Mouse (Mus musculus): ENCODE data around the gene Ogg1.
A peak's percentile ranks its signal among the peaks of the same experiment; 100 is the strongest.
"Not testable (repeated sequence)": the region's sequence is repeated elsewhere in the genome, so short reads cannot be mapped to it uniquely, and the experiment has no call there.

Ogg1 gene

DNA sequence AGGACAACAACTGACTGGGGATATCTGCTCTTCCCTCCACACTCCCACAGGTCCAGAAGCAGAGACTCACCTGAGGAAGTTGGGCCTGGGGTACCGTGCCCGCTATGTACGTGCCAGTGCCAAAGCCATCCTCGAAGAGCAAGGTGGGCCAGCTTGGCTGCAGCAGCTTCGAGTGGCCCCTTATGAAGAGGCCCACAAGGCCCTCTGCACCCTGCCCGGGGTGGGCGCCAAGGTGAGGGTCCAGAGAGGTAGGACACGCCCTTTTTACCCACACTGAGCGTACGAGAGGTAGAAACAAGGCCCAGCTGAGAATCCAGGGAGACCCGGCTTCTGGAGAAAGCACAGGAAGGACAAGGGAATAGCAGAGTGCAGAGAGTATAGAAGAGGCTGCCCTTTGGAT, 4.9 kb downstream of the Ogg1 start:
- no peak for DNase-seq (ENCODE audit: low spot score in 2 of 2)

DNA sequence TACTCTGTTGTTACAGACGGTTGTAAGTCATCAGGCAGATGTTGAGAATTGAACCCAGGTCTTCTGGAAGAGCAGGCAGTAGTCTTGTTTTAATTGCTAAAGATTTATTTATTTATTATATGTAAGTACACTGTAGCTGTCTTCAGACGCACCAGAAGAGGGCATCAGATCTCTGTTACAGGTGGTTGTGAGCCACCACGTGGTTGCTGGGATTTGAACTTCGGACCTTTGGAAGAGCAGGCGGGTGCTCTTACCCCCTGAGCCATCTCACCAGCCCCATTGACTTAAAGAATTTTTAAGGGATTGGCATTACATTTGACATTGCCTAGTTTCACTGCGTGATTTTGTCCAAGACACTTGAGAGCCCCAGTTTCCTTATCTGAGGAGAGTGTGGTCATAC, 6.0 kb downstream of the Ogg1 start:
- DNase-seq (ENCODE audit: low spot score in 2 of 2), result not testable (repeated sequence)

DNA sequence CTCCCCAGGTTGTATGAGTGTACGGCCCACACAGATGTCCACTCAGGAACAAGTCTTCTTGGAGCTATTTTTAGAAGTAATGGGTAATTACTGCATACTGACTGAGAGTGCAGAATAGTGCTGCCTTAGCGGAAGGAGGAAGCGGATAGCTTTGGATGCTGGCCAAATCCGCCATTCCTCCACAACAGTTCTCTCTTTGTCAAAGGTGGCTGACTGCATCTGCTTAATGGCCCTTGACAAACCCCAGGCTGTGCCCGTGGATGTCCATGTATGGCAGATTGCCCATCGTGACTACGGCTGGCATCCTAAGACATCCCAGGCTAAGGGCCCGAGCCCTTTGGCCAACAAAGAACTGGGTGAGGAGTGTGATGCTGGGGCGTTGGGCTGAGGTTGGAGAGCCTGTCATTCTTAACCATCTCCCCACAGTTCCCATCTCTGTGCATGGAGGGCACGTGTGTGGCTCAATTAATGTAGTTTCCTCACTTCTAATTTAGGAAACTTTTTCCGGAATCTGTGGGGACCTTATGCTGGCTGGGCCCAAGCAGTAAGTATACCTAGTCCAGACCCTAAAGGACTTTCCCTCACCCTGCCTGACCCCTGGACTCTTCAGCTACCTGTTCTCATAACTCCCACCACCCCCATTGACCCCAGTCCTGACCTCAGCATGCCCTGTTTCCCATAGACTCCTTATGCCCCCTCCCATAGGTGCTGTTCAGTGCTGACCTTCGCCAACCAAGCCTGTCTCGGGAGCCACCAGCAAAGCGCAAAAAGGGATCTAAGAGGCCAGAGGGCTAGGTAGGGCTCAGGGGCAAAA, 6.6 kb downstream of the Ogg1 start:
- DNase-seq (ENCODE audit: low spot score in 2 of 2), result peak; percentile 53 to 65

DNA sequence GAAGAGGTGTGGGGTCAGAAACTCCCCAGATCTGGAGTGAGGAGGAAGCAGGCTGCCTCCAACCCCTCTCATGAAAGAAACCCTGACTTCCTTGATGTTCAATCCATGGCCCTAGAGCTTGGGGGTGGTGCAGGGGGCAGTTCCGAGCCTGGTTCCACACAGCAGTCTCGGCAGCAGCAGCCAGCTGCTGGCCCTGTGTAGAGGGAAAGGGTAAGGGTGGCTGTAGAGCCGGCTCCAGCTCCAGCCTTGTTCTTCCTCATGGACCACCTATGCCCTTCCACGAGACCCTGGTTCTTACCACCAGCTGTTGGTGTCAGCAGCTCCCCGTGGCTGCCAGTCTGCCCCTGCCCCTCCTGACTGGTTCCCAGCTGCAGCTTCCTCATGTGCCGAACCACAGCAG, 7.4 kb downstream of the Ogg1 start:
- no peak for DNase-seq (ENCODE audit: low spot score in 2 of 2)

DNA sequence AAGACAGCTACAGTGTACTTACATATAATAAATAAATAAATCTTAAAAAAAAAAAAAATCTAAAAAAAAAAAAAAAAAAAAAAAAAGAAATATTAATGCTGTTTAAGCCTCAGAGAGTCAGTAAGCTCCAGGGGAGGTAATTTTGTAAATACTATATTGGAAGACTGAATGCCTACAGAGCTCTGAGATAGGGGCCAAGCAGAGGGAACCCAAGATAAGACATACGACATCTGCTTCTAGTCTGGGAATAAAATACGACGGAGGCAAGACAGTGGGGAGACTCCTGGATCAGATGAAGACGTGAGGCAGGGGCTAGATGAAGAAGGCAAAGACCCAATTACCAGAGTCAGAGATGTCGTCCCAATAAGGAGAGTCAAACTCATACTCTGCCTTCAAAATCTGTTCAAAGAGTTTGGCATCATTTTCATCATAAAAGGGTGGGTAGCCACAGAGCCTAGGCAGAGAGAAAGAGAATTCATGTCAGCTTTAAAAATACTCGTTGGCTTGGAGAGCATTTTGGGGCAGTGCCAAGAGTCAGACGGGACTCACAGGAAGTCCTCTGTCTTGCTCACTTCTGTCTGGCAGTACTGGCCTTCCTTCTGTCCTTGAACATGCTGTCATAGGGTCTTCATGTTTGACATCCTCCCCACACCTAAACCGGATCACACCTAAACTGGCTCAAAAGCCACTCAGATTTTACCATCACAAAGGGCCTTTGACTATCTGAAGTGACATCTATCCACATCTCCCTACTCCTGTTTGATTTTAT, 10.3 kb downstream of the Ogg1 start:
- DNase-seq (ENCODE audit: low spot score in 2 of 2), result no peak

DNA sequence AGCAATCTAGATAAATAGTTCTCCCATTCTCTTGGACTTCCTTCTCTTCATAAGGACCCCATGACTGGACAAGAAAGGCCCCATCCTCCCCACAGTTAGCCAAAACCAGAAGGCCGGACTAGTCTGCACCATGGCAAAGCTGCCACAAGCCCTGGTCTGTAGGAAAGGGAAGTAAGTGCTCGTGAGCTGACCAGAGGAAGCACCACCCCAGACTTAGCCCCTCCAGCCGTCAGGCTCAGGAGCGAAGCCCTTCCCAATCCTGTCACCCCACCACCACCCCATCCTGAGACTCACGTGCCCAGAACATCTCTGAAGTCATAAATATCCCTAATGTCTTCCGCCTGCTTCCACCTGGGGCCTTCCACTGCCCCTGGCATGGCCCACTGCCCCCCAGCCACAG, 14.8 kb downstream of the Ogg1 start:
- no peak for DNase-seq (ENCODE audit: low spot score in 2 of 2)

DNA sequence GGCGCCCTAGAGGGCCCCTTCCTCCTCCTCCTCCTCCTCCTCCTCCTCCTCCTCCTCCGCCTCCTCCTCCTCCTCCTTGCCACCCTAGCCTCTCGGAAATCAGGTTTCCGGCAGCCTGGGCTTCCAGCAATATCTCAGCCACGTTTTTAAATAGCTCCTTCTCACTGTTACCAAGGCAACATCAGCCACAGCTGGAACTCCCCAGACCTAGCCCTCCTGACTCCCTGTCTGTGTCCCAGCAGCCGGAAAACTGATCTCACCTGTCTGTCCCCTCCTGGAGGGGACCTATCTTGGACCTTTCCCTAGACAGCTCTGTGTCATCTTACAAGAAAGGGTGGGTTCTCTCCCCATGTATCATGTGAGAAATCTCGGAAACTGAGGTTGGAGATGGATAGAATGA, 15.5 kb downstream of the Ogg1 start:
- DNase-seq (ENCODE audit: low spot score in 2 of 2), result no peak

DNA sequence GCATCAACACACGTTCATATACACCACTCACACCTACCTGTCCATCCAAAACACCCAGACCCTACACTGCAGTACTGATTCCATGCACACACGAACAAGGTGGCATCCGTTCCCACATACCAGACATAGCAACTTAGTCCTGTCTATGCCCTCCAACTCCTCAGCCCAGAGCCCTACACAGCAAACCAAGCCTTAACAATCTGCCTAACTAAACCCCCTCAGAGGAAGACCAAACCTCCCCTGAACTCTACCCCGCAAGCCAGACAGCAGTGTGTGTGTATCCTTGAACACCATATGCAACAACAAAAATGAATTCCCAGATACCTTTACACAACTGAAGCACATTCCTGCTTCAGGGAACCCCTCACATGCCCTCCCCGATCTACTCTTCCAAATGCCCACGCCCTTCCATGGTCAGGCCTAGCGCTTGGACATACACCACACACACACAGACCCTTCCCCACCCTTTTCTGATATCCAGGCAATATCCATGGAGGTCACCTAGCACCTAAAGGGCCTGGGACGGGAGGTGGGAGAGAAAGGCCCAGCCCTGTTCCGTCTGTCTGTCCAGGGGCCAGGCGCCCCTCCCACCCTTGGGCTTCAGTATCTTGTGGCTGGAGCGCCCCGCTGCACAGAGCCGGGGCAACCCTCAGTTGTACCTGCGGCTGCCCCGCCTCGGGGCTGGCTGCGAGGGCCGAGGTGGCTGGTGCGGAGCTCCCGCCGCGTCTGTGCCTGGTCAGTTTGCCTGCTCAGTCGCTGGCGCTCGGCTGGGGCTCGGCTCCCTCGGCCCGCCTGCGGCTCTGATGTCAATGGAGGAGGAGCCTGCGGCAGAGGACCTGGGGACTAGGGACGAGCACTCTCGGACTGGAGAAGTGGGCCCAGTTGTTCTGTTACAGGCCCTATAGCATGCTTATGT, 16.7 kb downstream of the Ogg1 start, which contains the start of gene Camk1:
Gene Camk1 (minus strand): TSS at position 808 of the 916 bp plus-strand sequence.
- peak; percentile 66 to 68 for DNase-seq (ENCODE audit: low spot score in 2 of 2)

DNA sequence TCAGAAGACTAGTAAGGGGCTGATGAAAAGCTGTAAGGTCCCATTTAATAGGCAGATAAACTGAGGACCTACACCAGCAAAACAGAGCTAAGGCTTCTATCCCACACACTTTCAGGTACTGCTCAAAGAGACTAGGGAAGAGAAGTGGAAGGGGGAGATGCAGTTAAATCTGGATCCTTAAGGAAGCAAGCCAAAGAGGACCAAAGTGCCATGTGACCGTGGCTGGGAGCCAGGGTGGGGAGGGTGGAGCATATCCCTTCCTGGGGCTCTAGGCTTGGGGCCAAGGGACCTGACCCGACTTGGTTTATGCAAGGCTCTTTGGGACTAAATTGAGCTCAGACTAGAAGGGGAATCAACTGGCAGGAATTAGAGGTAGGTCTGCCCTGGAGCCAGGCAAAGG, 17.5 kb downstream of the Ogg1 start:
- no peak for DNase-seq (ENCODE audit: low spot score in 2 of 2)

DNA sequence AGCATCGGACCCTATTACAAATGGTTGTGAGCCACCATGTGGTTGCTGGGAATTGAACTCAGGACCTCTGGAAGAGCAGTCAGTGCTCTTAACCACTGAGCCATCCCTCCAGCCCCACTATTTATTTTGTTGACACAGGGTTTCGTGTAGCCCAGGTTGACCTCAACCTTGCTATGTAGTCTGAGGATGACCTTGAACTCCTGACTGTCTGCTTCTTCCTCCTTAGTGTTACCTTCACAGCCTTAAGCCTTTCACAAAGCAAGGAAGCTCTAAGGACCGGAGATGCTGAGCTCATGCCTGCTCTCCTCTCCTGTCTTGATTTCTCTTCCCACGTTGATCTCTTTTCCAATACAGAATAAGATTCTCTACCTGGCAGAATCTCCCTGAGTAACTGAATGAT, 20.1 kb downstream of the Ogg1 start:
- DNase-seq (ENCODE audit: low spot score in 2 of 2), result no peak

DNA sequence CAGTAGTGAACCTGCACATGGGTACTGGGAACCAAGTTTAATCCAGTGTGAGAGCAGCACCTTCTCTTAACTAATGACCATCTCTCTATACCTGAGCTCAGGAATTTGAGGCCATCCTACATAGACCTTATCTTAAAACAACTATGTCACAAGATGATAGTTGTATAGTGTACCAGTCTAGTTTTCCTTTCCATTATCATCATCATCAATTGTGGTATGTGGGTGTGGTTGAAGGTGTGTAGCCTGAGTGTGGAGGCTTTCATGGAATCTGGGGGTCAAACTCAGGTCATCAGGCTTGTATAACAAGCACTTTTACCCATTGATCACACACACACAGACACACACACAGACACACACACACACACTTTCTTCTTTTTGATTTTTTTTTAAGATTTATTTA, 23.8 kb downstream of the Ogg1 start:
- no peak for DNase-seq (ENCODE audit: low spot score in 2 of 2)

DNA sequence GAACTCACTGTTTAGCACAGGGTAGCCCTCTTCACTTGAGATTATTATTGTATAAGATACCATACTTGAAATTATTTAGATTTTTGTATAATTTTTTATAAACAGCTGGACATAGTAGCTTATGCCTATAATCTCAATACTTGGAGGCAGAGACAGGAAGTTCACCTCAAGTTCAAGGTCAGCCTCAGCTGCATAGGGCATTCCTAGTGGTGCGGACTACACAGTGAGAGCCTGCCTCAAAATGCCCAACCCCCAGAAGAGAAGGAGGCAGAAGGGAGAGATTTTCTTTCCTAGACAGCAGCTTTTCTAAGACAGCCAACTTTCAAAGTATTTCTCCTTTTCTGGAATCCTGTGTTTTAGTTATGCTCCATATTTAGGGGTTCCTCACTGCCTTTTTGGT, 24.4 kb downstream of the Ogg1 start:
- DNase-seq (ENCODE audit: low spot score in 2 of 2), result no peak

DNA sequence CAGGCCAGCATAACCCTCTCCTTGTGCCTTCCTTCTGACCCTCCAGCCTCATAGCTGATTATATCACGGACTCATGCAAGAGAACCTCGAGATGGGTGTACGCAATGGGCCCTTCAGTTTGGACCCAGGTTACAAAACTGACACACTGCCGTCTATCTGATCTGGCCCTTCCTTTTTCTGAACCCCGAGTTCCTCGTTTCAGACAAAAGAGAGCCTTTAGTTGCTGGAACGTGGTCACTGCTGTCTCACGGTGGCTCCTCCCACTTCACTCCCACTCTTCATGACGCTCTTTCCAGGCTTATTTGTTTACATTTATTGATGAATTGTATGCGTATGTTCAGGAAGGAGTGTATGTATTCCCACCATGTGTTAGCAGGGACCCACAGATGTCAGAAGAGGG, 24.9 kb downstream of the Ogg1 start:
- no peak for DNase-seq (ENCODE audit: low spot score in 2 of 2)

DNA sequence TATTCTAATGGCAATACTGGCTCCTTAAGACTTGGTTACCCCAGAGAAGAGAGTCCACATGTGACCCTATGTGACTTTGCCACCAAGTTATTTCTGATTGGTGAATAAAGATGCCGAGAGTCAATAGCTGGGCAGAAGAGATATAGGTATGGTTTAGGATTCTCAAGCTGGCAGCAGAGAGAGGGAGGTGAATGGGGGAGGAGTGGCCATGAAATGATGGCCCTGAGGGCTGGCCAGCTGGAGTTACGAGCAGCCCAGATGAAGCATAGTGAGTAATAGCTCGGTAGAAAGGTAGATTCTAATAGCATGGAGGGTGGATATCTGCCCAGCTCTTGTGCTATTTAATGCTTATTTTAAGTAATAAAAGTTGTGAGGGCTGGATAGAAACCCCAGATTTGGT, 26.0 kb downstream of the Ogg1 start:
- DNase-seq (ENCODE audit: low spot score in 2 of 2), result no peak

DNA sequence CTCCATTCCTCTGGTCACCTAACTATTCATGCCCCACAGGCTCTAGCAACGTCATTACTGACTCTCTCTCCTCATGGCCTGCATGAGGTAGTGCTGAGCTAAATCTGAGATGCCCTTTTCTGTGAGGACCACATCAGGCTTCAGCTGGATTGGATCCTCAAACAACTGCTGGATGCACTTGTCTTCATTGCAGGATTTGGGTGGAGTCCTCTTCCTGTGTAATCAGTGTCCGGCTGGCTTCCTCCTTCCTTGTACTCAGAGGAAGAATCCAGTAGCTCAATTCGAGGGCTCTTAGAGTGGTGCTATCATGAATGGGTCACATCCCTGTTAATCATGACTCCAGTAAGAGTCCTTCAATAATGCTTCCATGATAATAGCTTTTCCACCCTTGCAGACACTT, 26.9 kb downstream of the Ogg1 start:
- no peak for DNase-seq (ENCODE audit: low spot score in 2 of 2)

DNA sequence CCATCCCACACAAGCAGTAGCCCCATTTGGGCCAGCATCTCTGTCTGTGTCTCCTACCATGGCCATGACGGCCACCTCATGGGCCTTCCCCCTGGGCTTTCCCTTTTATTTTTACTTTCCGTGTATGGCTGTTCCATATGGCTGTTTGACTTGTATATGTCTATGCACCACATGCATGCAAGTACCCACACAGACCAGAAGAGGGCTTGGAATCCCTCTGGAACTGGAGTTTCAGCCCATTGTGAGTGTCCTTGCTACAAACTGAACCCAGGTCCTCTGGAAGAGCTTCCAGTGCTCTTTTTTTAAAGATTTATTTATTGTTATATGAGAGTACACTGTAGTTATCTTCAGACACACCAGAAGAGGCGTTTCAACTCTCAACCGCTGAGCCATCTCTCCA, 34.7 kb downstream of the Ogg1 start:
- no peak for DNase-seq (ENCODE audit: low spot score in 2 of 2)

DNA sequence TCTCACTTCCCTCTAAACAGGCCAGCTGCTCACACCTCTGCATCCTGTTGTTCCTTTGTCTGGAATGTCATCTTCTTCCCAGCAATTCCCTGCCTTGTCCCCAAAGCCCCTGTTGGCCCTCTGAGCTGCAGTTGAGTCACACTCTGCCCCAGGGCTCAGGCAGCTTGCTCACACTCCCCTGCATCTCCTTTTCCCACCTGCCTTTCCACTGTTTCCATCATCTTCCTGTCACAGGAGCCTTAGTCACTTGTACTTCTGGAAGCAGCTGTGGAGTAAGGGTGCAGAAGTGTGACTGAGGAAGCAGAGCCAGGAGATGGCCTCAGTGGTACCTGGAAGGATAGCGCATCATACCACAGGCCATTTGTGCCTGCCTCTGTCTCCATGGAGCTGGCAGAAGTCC, 35.5 kb downstream of the Ogg1 start:
- DNase-seq (ENCODE audit: low spot score in 2 of 2), result no peak

DNA sequence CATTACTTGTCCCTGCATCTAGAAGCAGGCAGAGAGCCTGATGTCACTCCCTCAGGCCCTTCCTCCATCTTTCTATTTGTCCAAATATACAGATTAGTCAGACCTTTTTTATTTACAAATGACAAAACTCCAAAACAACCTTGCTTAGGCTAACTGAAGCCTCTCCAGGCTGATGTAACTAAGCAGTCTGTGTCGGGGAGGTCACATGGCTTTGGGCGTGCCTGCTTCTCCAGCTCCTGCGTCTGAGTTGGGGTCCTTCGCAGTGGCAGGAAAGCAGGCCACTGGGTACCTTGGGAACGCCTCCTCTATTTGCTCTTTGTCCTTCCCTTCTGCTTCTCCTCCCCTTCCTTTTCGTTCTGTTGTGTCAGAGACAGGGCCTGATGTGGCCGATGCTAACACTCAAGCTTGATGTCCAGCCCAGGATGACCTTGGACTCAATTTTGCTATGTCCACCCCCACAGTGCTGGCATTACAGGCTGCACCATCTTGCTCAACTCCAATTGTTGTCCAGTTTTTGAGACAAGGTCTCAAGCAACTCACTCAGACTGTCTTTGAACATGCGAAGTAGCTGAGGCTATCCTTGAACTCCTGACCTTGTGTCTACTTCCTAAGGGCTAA, 37.9 kb downstream of the Ogg1 start:
- DNase-seq (ENCODE audit: low spot score in 2 of 2), result no peak

DNA sequence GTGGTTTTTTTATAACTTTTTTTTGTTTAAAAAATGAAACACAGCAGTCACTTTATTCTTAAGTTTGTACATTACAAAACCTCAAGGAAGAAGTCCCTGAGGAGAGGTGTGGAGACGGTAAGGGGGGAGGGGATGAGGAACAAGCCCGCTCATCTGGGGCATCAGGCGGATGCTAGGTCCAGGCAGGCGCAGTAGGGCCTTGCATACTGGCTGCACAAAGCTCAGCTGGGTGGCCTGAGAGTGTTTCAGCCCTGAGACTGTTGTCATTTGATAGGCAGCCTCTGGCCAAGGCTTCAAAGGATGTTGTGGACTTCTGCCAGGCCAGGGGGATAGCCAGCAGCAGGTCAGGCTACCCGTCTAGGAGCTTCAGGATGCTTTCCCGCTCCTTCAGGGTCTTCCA, 39.9 kb downstream of the Ogg1 start:
- DNase-seq (ENCODE audit: low spot score in 2 of 2), result no peak

DNA sequence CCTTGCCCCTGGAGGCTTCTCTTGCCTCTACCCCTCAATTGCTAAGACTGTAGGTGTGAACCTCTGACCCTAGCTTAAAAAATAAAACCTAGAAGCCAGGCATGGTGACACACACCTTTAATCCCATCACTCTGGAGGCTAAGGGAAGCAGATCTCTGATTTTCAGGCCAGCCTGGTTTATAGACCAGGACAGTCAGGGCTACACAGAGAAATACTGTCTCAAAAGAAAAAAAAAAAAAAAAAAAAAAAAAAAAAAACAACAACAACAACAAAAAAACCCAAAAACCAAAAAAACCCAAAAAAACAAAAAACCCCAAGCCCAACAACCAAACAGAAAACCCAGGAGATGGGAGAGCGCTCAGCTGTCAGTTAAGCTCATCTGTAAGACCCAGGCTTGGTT, 40.8 kb downstream of the Ogg1 start:
- no peak for DNase-seq (ENCODE audit: low spot score in 2 of 2)

DNA sequence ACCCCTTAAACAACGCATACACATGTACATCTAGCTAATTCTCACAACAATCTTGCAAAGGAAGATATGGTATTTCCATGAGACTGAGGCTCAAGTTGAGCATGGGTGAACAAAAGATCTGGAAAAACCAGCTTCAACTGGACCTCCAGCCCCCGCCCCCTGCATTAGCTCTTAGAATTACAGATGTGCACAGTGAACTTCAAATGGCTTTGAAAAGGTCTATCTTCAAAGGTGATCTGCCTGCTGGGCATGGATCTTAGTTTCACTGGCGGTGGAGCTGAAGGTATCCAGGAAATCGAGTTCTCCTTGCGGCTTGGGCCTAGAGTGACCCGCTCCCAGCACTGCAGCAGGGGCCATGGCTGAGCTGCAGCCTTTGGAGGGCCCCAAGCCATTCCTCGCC, 41.4 kb downstream of the Ogg1 start:
- no peak for DNase-seq (ENCODE audit: low spot score in 2 of 2)

DNA sequence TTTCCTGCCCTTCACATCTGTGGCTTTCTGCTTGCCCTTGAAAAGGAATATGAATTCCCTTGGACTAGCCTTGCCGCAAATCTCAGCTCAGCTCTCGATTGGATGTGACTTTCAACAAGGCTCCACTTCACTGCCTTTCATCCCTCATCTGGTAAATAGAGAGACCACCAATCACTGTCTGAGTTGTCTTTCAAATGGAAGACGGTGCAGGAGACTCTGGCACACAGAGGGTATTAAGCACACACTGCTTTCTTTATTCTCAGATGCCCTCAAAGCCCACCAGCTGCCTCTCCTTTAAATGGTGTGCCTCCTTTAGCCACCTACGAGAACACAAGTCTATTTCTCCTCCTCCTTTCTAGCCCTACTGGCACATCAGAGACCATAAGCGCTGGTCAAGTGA, 41.8 kb downstream of the Ogg1 start:
- no peak for DNase-seq (ENCODE audit: low spot score in 2 of 2)
